Mouse (Mus musculus): ENCODE measurements around the gene Msi1. TPM values are rescaled to one million over a fixed set of nuclear protein-coding genes. Genes with fewer than 3 reads are reported as not detected.

The Msi1 gene
- 4.1 and 4.3 TPM in 2 replicates for polyA plus RNA-seq (2015; fragmentation: Nextera tagmentation; extraction: Ambion mirVana)

GRCm38 (mm10) chr5:115429359-115430186, at the start of gene Msi1:
Gene Msi1 (plus strand): TSS chr5:115429599.
- peak; percentile 23 for ATAC-seq
- H3K9me3 ChIP-seq (ENCODE audit: control insufficient read depth), result no peaks in the 10 kb centered on the region
- TF ChIP-seq CTCF (IDR thresholded peaks at IDR 0.05; ENCODE audit: low read depth), result no peak
- peak within 1 kb of the TSS; percentile 70 for H3K9ac ChIP-seq (ENCODE audit: low read depth, low read length)
- H3K36me3 ChIP-seq (ENCODE audit: control insufficient read depth, insufficient read depth), result no peaks in the 10 kb centered on the region
- peak within 1 kb of the TSS; percentile 62 for H3K27ac ChIP-seq (ENCODE audit: low read depth, low read length)
- peak within 1 kb of the TSS; percentile 80 for H3K4me3 ChIP-seq (ENCODE audit: low read depth, low read length)
- peaks cover 21% of the 10 kb centered on the region for H3K27me3 ChIP-seq (replicated peaks; ENCODE audit: control insufficient read depth, insufficient read depth, low read length)
- H3K4me1 ChIP-seq (replicated peaks; ENCODE audit: control insufficient read depth, insufficient read depth, low read length), result no peaks in the 10 kb centered on the region
- WGBS, result 1% methylated on average over 62 of the region's 117 CpGs
- peak within 1 kb of the TSS; percentile 98 for H3K4me2 ChIP-seq (replicated peaks; ENCODE audit: low read depth)

GRCm38 (mm10) chr5:115391935-115392334, 37.5 kb upstream of the Msi1 start:
- no peak for ATAC-seq
- no peak overlapping the region for H3K27ac ChIP-seq (ENCODE audit: low read depth, low read length)
- H3K9me3 ChIP-seq (ENCODE audit: control insufficient read depth), result no peaks in the 10 kb centered on the region
- no peak overlapping the region for H3K4me2 ChIP-seq (replicated peaks; ENCODE audit: low read depth)
- H3K9ac ChIP-seq (ENCODE audit: low read depth, low read length), result no peak overlapping the region
- no peaks in the 10 kb centered on the region for H3K4me1 ChIP-seq (replicated peaks; ENCODE audit: control insufficient read depth, insufficient read depth, low read length)
- WGBS, result 27% methylated on average over 9 of the region's 9 CpGs
- no peaks in the 10 kb centered on the region for H3K36me3 ChIP-seq (ENCODE audit: control insufficient read depth, insufficient read depth)
- no peak for TF ChIP-seq CTCF (IDR thresholded peaks at IDR 0.05; ENCODE audit: low read depth)
- no peak overlapping the region for H3K4me3 ChIP-seq (ENCODE audit: low read depth, low read length)
- H3K27me3 ChIP-seq (replicated peaks; ENCODE audit: control insufficient read depth, insufficient read depth, low read length), result no peaks in the 10 kb centered on the region

- H3K4me2 ChIP-seq (replicated peaks; ENCODE audit: low read depth), result no peak overlapping the region
- no peak overlapping the region for H3K4me3 ChIP-seq (ENCODE audit: low read depth, low read length)
- H3K9ac ChIP-seq (ENCODE audit: low read depth, low read length), result no peak overlapping the region
- no peak overlapping the region for H3K27ac ChIP-seq (ENCODE audit: low read depth, low read length)
- 65% methylated on average over 1 of the region's 1 CpGs for WGBS
- H3K9me3 ChIP-seq (ENCODE audit: control insufficient read depth), result no peaks in the 10 kb centered on the region
- no peak for ATAC-seq
- H3K4me1 ChIP-seq (replicated peaks; ENCODE audit: control insufficient read depth, insufficient read depth, low read length), result no peaks in the 10 kb centered on the region
- H3K27me3 ChIP-seq (replicated peaks; ENCODE audit: control insufficient read depth, insufficient read depth, low read length), result no peaks in the 10 kb centered on the region
- no peak for TF ChIP-seq CTCF (IDR thresholded peaks at IDR 0.05; ENCODE audit: low read depth)
- H3K36me3 ChIP-seq (ENCODE audit: control insufficient read depth, insufficient read depth), result no peaks in the 10 kb centered on the region
Measured at GRCm38 (mm10) chr5:115392969-115393368, 36.4 kb upstream of the Msi1 start.

- WGBS, result 4% methylated on average over 8 of the region's 8 CpGs
- Histone ChIP-seq H3K9me3 (ENCODE audit: control insufficient read depth) (no peaks in the 10 kb centered on the region), H3K27ac (ENCODE audit: low read depth, low read length) (no peak overlapping the region), H3K27me3 (replicated peaks; ENCODE audit: control insufficient read depth, insufficient read depth, low read length) (no peaks in the 10 kb centered on the region), H3K4me3 (ENCODE audit: low read depth, low read length) (no peak overlapping the region), H3K4me2 (replicated peaks; ENCODE audit: low read depth) (no peak overlapping the region), H3K4me1 (replicated peaks; ENCODE audit: control insufficient read depth, insufficient read depth, low read length) (no peaks in the 10 kb centered on the region), H3K36me3 (ENCODE audit: control insufficient read depth, insufficient read depth) (no peaks in the 10 kb centered on the region), H3K9ac (ENCODE audit: low read depth, low read length) (no peak overlapping the region)
- no peak for ATAC-seq
- no peak for TF ChIP-seq CTCF (IDR thresholded peaks at IDR 0.05; ENCODE audit: low read depth)
Measured at GRCm38 (mm10) chr5:115394223-115394622, 35.2 kb upstream of the Msi1 start.

- Histone ChIP-seq H3K4me3 (ENCODE audit: low read depth, low read length) (no peak overlapping the region), H3K9me3 (ENCODE audit: control insufficient read depth) (no peaks in the 10 kb centered on the region), H3K27ac (ENCODE audit: low read depth, low read length) (no peak overlapping the region), H3K4me2 (replicated peaks; ENCODE audit: low read depth) (no peak overlapping the region), H3K36me3 (ENCODE audit: control insufficient read depth, insufficient read depth) (no peaks in the 10 kb centered on the region), H3K4me1 (replicated peaks; ENCODE audit: control insufficient read depth, insufficient read depth, low read length) (no peaks in the 10 kb centered on the region), H3K27me3 (replicated peaks; ENCODE audit: control insufficient read depth, insufficient read depth, low read length) (no peaks in the 10 kb centered on the region), H3K9ac (ENCODE audit: low read depth, low read length) (no peak overlapping the region)
- TF ChIP-seq CTCF (IDR thresholded peaks at IDR 0.05; ENCODE audit: low read depth), result no peak
- no peak for ATAC-seq
- 24% methylated on average over 10 of the region's 10 CpGs for WGBS
Measured at GRCm38 (mm10) chr5:115394836-115395235, 34.6 kb upstream of the Msi1 start.

- no peak for TF ChIP-seq CTCF (IDR thresholded peaks at IDR 0.05; ENCODE audit: low read depth)
- Histone ChIP-seq H3K36me3 (ENCODE audit: control insufficient read depth, insufficient read depth) (no peaks in the 10 kb centered on the region), H3K27ac (ENCODE audit: low read depth, low read length) (no peak overlapping the region), H3K9me3 (ENCODE audit: control insufficient read depth) (no peaks in the 10 kb centered on the region), H3K4me3 (ENCODE audit: low read depth, low read length) (no peak overlapping the region), H3K4me1 (replicated peaks; ENCODE audit: control insufficient read depth, insufficient read depth, low read length) (no peaks in the 10 kb centered on the region), H3K27me3 (replicated peaks; ENCODE audit: control insufficient read depth, insufficient read depth, low read length) (no peaks in the 10 kb centered on the region), H3K4me2 (replicated peaks; ENCODE audit: low read depth) (no peak overlapping the region), H3K9ac (ENCODE audit: low read depth, low read length) (no peak overlapping the region)
- WGBS, result 72% methylated on average over 11 of the region's 11 CpGs
- no peak for ATAC-seq
Measured at GRCm38 (mm10) chr5:115396654-115397053, 32.7 kb upstream of the Msi1 start.
